Mouse (Mus musculus) MEL (cell line): ENCODE data around the gene Lefty1. TPM values are rescaled to one million over a fixed set of nuclear protein-coding genes. Genes with fewer than 3 reads are reported as not detected.
"Not testable (repeated sequence)": the region's sequence is repeated elsewhere in the genome, so short reads cannot be mapped to it uniquely, and the experiment has no call there.

Experiments used
- DNase-seq: peaks from one replicate; pipeline ENCODE4 v3.0.0; 2011; ENCODE audit warnings: low read depth, low spot score
- H3K27ac ChIP-seq: 2 replicates; pipeline ENCODE4 v1.5.1; 2012; ENCODE audit warnings: low read depth, mild to moderate bottlenecking, control low read depth, low read length, moderate library complexity; ENCODE audit not compliant: control insufficient read depth
- H3K27me3 ChIP-seq, 2 experiments: fragments of 150-350 bp in 1 of 2; sonication (generic) in 1 of 2; 2 replicates each; pipeline ENCODE4 v1.6.1; 2012; ENCODE audit warnings: low read length in 2 of 2, mild to moderate bottlenecking in 2 of 2, improper control_type of control experiment in 1 of 2, moderate library complexity in 1 of 2; ENCODE audit not compliant: insufficient read depth in 2 of 2, control insufficient read depth in 1 of 2
- H3K36me3 ChIP-seq, 2 experiments: 2 replicates each; pipeline ENCODE4 v1.6.1; 2012 to 2014; ENCODE audit warnings: low read length in 2 of 2, improper control_type of control experiment in 1 of 2, inconsistent platforms in 1 of 2, mild to moderate bottlenecking in 1 of 2; ENCODE audit not compliant: insufficient read depth in 2 of 2, control insufficient read depth in 1 of 2
- H3K4me1 ChIP-seq, 2 experiments: fragments of 150-350 bp in 1 of 2; sonication (generic) in 1 of 2; 2 replicates each; pipeline ENCODE4 v1.6.1; 2012; ENCODE audit warnings: low read length in 2 of 2, improper control_type of control experiment in 1 of 2, mild to moderate bottlenecking in 1 of 2; ENCODE audit not compliant: insufficient read depth in 2 of 2, control insufficient read depth in 1 of 2
- H3K4me3 ChIP-seq, 2 experiments: fragments of 150-350 bp in 1 of 2; sonication (generic) in 1 of 2; 2 replicates each; pipeline ENCODE4 v1.5.1; 2012; ENCODE audit warnings: low read depth in 2 of 2, low read length in 2 of 2, mild to moderate bottlenecking in 2 of 2, moderate library complexity in 2 of 2, control low read depth in 1 of 2, improper control_type of control experiment in 1 of 2; ENCODE audit not compliant: control insufficient read depth in 1 of 2, insufficient read depth in 1 of 2
- H3K79me2 ChIP-seq: 2 replicates; pipeline ENCODE4 v1.6.1; 2012; ENCODE audit warnings: mild to moderate bottlenecking, low read length, moderate library complexity; ENCODE audit not compliant: control insufficient read depth, poor library complexity, insufficient read depth
- H3K9ac ChIP-seq: 2 replicates; pipeline ENCODE4 v1.6.1; 2012; ENCODE audit warnings: low read depth, mild to moderate bottlenecking, control low read depth, low read length, moderate library complexity; ENCODE audit not compliant: control insufficient read depth, poor library complexity, severe bottlenecking
- H3K9me3 ChIP-seq: fragments of 150-350 bp; sonication (generic); replicated peaks from 2 replicates; pipeline ENCODE4 v1.6.1; 2012; ENCODE audit warnings: mild to moderate bottlenecking, low read length, improper control_type of control experiment, moderate library complexity; ENCODE audit not compliant: insufficient read depth
- BHLHE40 ChIP-seq: IDR thresholded peaks from 2 replicates; pipeline ENCODE4 v1.6.1; 2012; ENCODE audit warnings: low read depth, mild to moderate bottlenecking, inconsistent platforms, low read length, improper control_type of control experiment, borderline replicate concordance
- CHD1 ChIP-seq: IDR thresholded peaks from 2 replicates; pipeline ENCODE4 v1.6.1; 2012; ENCODE audit warnings: low read depth, mild to moderate bottlenecking, inconsistent platforms, low read length, improper control_type of control experiment
- CTCF ChIP-seq, 3 experiments: IDR thresholded peaks in 2 of 3; conservative IDR thresholded peaks in 1 of 3; 2 replicates each; pipeline ENCODE4 v1.5.1; 2011 to 2012; ENCODE audit warnings: low read length in 3 of 3, low read depth in 2 of 3, mild to moderate bottlenecking in 2 of 3, improper control_type of control experiment in 1 of 3, inconsistent platforms in 1 of 3, mixed read lengths in 1 of 3, moderate library complexity in 1 of 3; ENCODE audit not compliant: control insufficient read depth in 1 of 3, insufficient read depth in 1 of 3, poor library complexity in 1 of 3, severe bottlenecking in 1 of 3
- EP300 ChIP-seq, 2 experiments: IDR thresholded peaks; 2 replicates each; pipeline ENCODE4 v1.6.1; 2011; ENCODE audit warnings: improper control_type of control experiment in 2 of 2, low read length in 2 of 2, low read depth in 1 of 2, mild to moderate bottlenecking in 1 of 2
- HCFC1 ChIP-seq: IDR thresholded peaks from 2 replicates; pipeline ENCODE4 v1.6.1; 2012; ENCODE audit warnings: low read depth, mild to moderate bottlenecking, inconsistent platforms, low read length, improper control_type of control experiment, moderate library complexity
- JUND ChIP-seq: IDR thresholded peaks from 2 replicates; pipeline ENCODE4 v1.6.1; 2011; ENCODE audit warnings: low read depth, mild to moderate bottlenecking, improper control_type of control experiment, low read length
- KAT2A ChIP-seq: conservative IDR thresholded peaks from 2 replicates; pipeline ENCODE4 v1.6.1; 2012; ENCODE audit warnings: low read depth, low read length, improper control_type of control experiment, inconsistent platforms
- MEF2A ChIP-seq: IDR thresholded peaks from 2 replicates; pipeline ENCODE4 v1.6.1; 2014; ENCODE audit warnings: low read depth, mild to moderate bottlenecking, inconsistent platforms, low read length, improper control_type of control experiment; ENCODE audit not compliant: poor library complexity, insufficient replicate concordance, severe bottlenecking; ENCODE audit errors: extremely low read depth
- MXI1 ChIP-seq: IDR thresholded peaks from 2 replicates; pipeline ENCODE4 v1.6.1; 2011; ENCODE audit warnings: mild to moderate bottlenecking, low read depth, low read length, improper control_type of control experiment
- NELFE ChIP-seq: IDR thresholded peaks from 2 replicates; pipeline ENCODE4 v1.6.1; 2011; ENCODE audit warnings: low read depth, low read length, improper control_type of control experiment
- NRF1 ChIP-seq: IDR thresholded peaks from 2 replicates; pipeline ENCODE4 v1.6.1; 2014; ENCODE audit warnings: low read depth, mild to moderate bottlenecking, inconsistent platforms, low read length, improper control_type of control experiment, moderate library complexity; ENCODE audit not compliant: poor library complexity, insufficient read depth, severe bottlenecking
- POLR2A ChIP-seq, 2 experiments: IDR thresholded peaks; 2 replicates each; pipeline ENCODE4 v1.6.1; 2011 to 2012; ENCODE audit warnings: low read length in 2 of 2, mild to moderate bottlenecking in 2 of 2, control low read depth in 1 of 2, improper control_type of control experiment in 1 of 2, low read depth in 1 of 2, moderate library complexity in 1 of 2; ENCODE audit not compliant: control insufficient read depth in 1 of 2, insufficient read depth in 1 of 2, poor library complexity in 1 of 2
- POLR2AphosphoS2 ChIP-seq: IDR thresholded peaks from 2 replicates; pipeline ENCODE4 v1.6.1; 2011; ENCODE audit warnings: low read length, improper control_type of control experiment
- POLR2AphosphoS5 ChIP-seq: IDR thresholded peaks from 2 replicates; pipeline ENCODE4 v1.6.1; 2012; ENCODE audit warnings: low read depth, borderline replicate concordance, mild to moderate bottlenecking, inconsistent platforms, low read length, moderate library complexity, mixed read lengths
- RCOR1 ChIP-seq: IDR thresholded peaks from 2 replicates; pipeline ENCODE4 v1.6.1; 2012; ENCODE audit warnings: low read depth, mild to moderate bottlenecking, inconsistent platforms, low read length, improper control_type of control experiment
- SIN3A ChIP-seq: IDR thresholded peaks from 2 replicates; pipeline ENCODE4 v1.6.1; 2012; ENCODE audit warnings: low read length, improper control_type of control experiment, inconsistent platforms
- TBP ChIP-seq: IDR thresholded peaks from 2 replicates; pipeline ENCODE4 v1.8.0; 2011; ENCODE audit warnings: low read depth, low read length, improper control_type of control experiment
- USF1 ChIP-seq: IDR thresholded peaks from 2 replicates; pipeline ENCODE4 v1.6.1; 2014; ENCODE audit warnings: low read depth, mild to moderate bottlenecking, inconsistent platforms, low read length, improper control_type of control experiment, moderate library complexity
- ZC3H11A ChIP-seq: IDR thresholded peaks from 2 replicates; pipeline ENCODE4 v1.6.1; 2012; ENCODE audit warnings: low read depth, mild to moderate bottlenecking, inconsistent platforms, low read length, improper control_type of control experiment
- ZKSCAN1 ChIP-seq: IDR thresholded peaks from 2 replicates; pipeline ENCODE4 v1.6.1; 2012; ENCODE audit warnings: low read depth, mild to moderate bottlenecking, inconsistent platforms, low read length, improper control_type of control experiment, moderate library complexity
- ZMIZ1 ChIP-seq: IDR thresholded peaks from 2 replicates; pipeline ENCODE4 v1.6.1; 2012; ENCODE audit warnings: low read depth, mild to moderate bottlenecking, inconsistent platforms, low read length, improper control_type of control experiment, moderate library complexity
- ZNF384 ChIP-seq: IDR thresholded peaks from 2 replicates; pipeline ENCODE4 v1.6.1; 2012; ENCODE audit warnings: low read depth, mild to moderate bottlenecking, inconsistent platforms, low read length, improper control_type of control experiment
- polyA plus RNA-seq, 2 experiments: library from polyadenylated mRNA; stranded (reverse) in 1 of 2; unstranded in 1 of 2; fragments of >175 nt in 1 of 2; fragments of >200 nt in 1 of 2; gene quantifications; 2 replicates each; pipeline versions ENCODE4 v1.2.1 to v1.2.4; 2012; ENCODE audit warnings: low replicate concordance in 2 of 2, low read depth in 1 of 2; ENCODE audit not compliant: insufficient read length in 2 of 2, insufficient read depth in 1 of 2, missing spikeins in 1 of 2
- total RNA-seq: library from RNA; depleted of rRNA; stranded (reverse); fragments of 300-350 nt; gene quantifications from 2 replicates; pipeline ENCODE4 v1.2.3, GENCODE M21; 2012

The Lefty1 gene
- total and polyA plus RNA-seq, 3 experiments, result 5.1 to 6.4 TPM; not detected in 1

DNA sequence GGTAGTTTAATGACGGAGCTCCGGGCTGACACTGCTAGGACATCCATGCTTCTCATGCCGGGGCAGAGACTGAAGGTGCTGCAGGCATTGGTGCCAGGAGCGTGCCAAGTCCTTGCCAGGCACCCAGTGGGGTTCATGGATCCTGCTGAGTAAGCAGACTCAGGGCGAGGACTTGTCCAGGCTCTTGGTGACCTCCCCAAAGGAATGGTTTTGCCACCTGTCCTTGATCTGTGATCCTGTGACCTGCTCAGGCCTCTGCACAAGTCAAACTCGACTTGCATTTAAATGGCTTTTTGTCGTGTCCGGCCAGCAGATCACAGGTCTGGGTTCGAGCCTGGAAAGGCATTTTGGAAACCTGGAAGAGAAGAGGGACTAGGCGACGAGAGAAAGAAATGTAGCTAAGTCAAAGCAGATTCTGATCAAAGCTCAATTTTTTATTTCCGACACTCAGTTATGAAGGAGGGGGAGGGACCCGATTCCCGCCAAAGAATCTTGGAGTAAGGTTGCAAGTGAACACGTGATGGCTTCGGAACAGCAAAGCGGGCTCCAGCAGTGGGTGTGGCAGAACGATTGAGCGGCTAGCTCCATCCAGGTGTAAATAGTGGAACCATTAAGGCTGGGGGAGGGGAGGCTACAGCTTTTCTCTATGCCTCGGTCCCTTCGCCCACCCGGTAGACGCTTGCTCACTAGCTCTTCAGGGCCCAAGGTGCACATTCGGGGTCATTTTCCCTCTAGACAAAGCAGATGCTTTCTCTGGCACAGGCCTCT, 44.8 kb downstream of the Lefty1 start:
- Histone ChIP-seq H3K9ac (no peak overlapping the region), H3K27ac (no peak overlapping the region), H3K4me3 (no peak overlapping the region), H3K79me2 (no peaks in the 10 kb centered on the region; the same call in 1 of the 2 replicates), H3K4me1 (peaks cover 0 to 3% of the 10 kb centered on the region in 2 experiments; a peak in 2 of 4 replicates), H3K36me3 (0 out of 4 replicates have a peak, but pooled peaks cover 0 to 2% of the 10 kb centered on the region in 2 experiments), H3K9me3 (no peaks in the 10 kb centered on the region), H3K27me3 (peaks cover 2 to 6% of the 10 kb centered on the region in 2 experiments; a peak in 2 of 4 replicates)
- no peak for TF ChIP-seq SIN3A
- TF ChIP-seq POLR2AphosphoS2, result no peak
- TF ChIP-seq CHD1, result no peak
- no peak for TF ChIP-seq CTCF (IDR thresholded peaks at IDR 0.05 in 2 of 3, conservative IDR thresholded peaks at IDR 0.05 in 1 of 3; ENCODE audit: control insufficient read depth in 1 of 3, insufficient read depth in 1 of 3, low read depth in 2 of 3, low read length in 3 of 3, poor library complexity in 1 of 3, severe bottlenecking in 1 of 3)
- no peak for TF ChIP-seq NRF1
- no peak for TF ChIP-seq MXI1
- TF ChIP-seq EP300 (IDR thresholded peaks at IDR 0.05; ENCODE audit: low read depth in 1 of 2, low read length in 2 of 2), result no peak
- TF ChIP-seq ZMIZ1, result no peak
- no peak for TF ChIP-seq POLR2AphosphoS5
- TF ChIP-seq USF1, result no peak
- TF ChIP-seq MEF2A, result no peak
- TF ChIP-seq ZNF384, result no peak
- no peak for TF ChIP-seq ZC3H11A
- no peak for TF ChIP-seq RCOR1
- no peak for TF ChIP-seq KAT2A
- TF ChIP-seq BHLHE40, result no peak
- no peak for TF ChIP-seq POLR2A (IDR thresholded peaks at IDR 0.05; ENCODE audit: control insufficient read depth in 1 of 2, insufficient read depth in 1 of 2, low read depth in 1 of 2, low read length in 2 of 2, poor library complexity in 1 of 2)
- no peak for TF ChIP-seq TBP
- no peak for DNase-seq

DNA sequence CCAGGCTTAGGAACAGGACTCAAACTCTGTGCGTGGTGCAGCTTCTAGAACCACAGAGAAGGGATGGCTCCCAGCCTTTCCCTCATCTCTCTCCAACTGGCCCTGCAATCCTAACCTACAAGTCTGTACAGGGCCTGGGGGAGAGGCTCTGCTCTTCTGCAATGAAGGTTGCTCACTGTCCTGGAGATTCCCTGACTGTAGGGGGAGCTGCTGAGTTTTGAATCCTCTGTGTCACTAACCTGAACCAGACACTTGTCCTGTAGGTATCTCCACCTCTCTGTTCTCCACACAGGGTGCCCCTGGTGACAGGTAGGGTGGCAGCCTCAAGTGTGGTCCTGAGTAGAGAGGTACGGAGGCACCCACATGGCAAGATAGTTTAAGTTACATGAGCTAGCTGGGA, 45.6 kb downstream of the Lefty1 start:
- H3K79me2 ChIP-seq, result no peaks in the 10 kb centered on the region; the same call in 1 of the 2 replicates
- H3K4me3 ChIP-seq, result no peak overlapping the region
- no peak overlapping the region for H3K27ac ChIP-seq
- no peaks in the 10 kb centered on the region for H3K9me3 ChIP-seq
- DNase-seq, result no peak
- H3K9ac ChIP-seq, result no peak overlapping the region
- 0 out of 4 replicates have a peak, but pooled peaks cover 0 to 2% of the 10 kb centered on the region in 2 experiments for H3K36me3 ChIP-seq
- TF ChIP-seq JUND, result no peak
- no peak for TF ChIP-seq NELFE
- TF ChIP-seq ZMIZ1, result no peak
- no peak for TF ChIP-seq ZKSCAN1
- TF ChIP-seq HCFC1, result no peak
- TF ChIP-seq MXI1, result no peak
- H3K27me3 ChIP-seq, result peaks cover 2 to 7% of the 10 kb centered on the region in 2 experiments; a peak in 3 of 4 replicates
- peaks cover 0 to 3% of the 10 kb centered on the region in 2 experiments; a peak in 2 of 4 replicates for H3K4me1 ChIP-seq

- peak; percentile 51 for DNase-seq
- not testable (repeated sequence) for H3K36me3 ChIP-seq, H3K9me3 ChIP-seq, H3K27me3 ChIP-seq, H3K27ac ChIP-seq, H3K4me3 ChIP-seq, H3K4me1 ChIP-seq, H3K9ac ChIP-seq, H3K79me2 ChIP-seq
Observed at GRCm38 (mm10) chr1:180981298-180982046, 46.6 kb downstream of the Lefty1 start.
